9 mouse cellular contexts compared by ENCODE assay signal in genomic region chr8:87804327-87804900, GRCm38 (mm10).
DNase-seq lines count a peak whose midpoint lies in the region; ATAC-seq and TF ChIP-seq lines count a peak whose summit lies in the region.
"Had no signal": no experiment of that assay in that cellular context is flagged by ENCODE, and none has a peak within 500 bp of the region (broad histone marks: within the 10 kb centered on the region; RNA-seq: fewer than 3 reads in every experiment).

No protein-coding gene starts in this region.

- no peak for TF ChIP-seq CTCF in layer of hippocampus, adult 2 months (conservative IDR thresholded peaks at IDR 0.05)

- H3K27me3 ChIP-seq in embryonic facial prominence, embryonic 13.5 days: no peaks in the 10 kb centered on the region
- H3K27me3 ChIP-seq in heart, embryonic 15.5 days: 0 out of 2 replicates have a peak, but pooled peaks cover 3% of the 10 kb centered on the region
- H3K27me3 ChIP-seq in stomach, embryonic 14.5 days (ENCODE audit: control insufficient read depth, insufficient read depth, low read length): no peaks in the 10 kb centered on the region
- H3K27me3 ChIP-seq: CH12.LX had no signal

- H3K4me2 ChIP-seq in embryonic facial prominence, embryonic 13.5 days: peak overlapping the region; percentile 49
- 0 out of 2 replicates have a peak overlapping the region, but pooled peaks have one; percentile 23 for H3K4me2 ChIP-seq in heart, embryonic 15.5 days
- no peak overlapping the region for H3K4me2 ChIP-seq in stomach, embryonic 14.5 days (replicated peaks; ENCODE audit: low read depth, low read length)

- no peak for DNase-seq in layer of hippocampus, adult 2 months (ENCODE audit: low spot score in 2 of 2)
- no peak for DNase-seq in layer of hippocampus, adult 18-20 months (ENCODE audit: low spot score in 2 of 2)
- peak; percentile 65 for DNase-seq in kidney, postnatal 10 days
- no peak for DNase-seq in layer of hippocampus, adult 11-12 months (ENCODE audit: low spot score)
- DNase-seq in spleen, postnatal 10 days (ENCODE audit: low spot score in 2 of 2): no peak

- peak; percentile 60 for ATAC-seq in embryonic facial prominence, embryonic 13.5 days (ENCODE audit: insufficient number of reproducible peaks, insufficient read depth, low FRiP score, low TSS enrichment, low read depth)
- peak; percentile 45 for ATAC-seq in heart, embryonic 15.5 days (replicated peaks; ENCODE audit: insufficient number of reproducible peaks, insufficient read depth, low FRiP score, low read depth)
- peak; percentile 64; the same call in 1 of the 2 replicates for ATAC-seq in stomach, embryonic 14.5 days (ENCODE audit: insufficient number of reproducible peaks, insufficient read depth, low FRiP score, low read depth)

- H3K4me1 ChIP-seq in embryonic facial prominence, embryonic 13.5 days: peaks cover 67% of the 10 kb centered on the region
- H3K4me1 ChIP-seq in heart, embryonic 15.5 days (replicated peaks): peaks cover 15% of the 10 kb centered on the region
- H3K4me1 ChIP-seq in stomach, embryonic 14.5 days (ENCODE audit: control insufficient read depth, insufficient read depth, low read length): peaks cover 18% of the 10 kb centered on the region

- no peak overlapping the region for H3K4me3 ChIP-seq in layer of hippocampus, adult 2 months
- peak overlapping the region; percentile 6; the same call in 1 of the 2 replicates for H3K4me3 ChIP-seq in embryonic facial prominence, embryonic 13.5 days
- no peak overlapping the region for H3K4me3 ChIP-seq in heart, embryonic 15.5 days
- no peak overlapping the region for H3K4me3 ChIP-seq in stomach, embryonic 14.5 days (ENCODE audit: low read depth, low read length)

- 24% methylated on average over 11 of the region's 11 CpGs for WGBS in embryonic facial prominence, embryonic 13.5 days
- WGBS in heart, embryonic 15.5 days: 36% methylated on average over 11 of the region's 11 CpGs
- WGBS in stomach, embryonic 14.5 days: 28% methylated on average over 11 of the region's 11 CpGs

- no peaks in the 10 kb centered on the region for H3K36me3 ChIP-seq in embryonic facial prominence, embryonic 13.5 days
- H3K36me3 ChIP-seq in heart, embryonic 15.5 days: no peaks in the 10 kb centered on the region
- no peaks in the 10 kb centered on the region for H3K36me3 ChIP-seq in stomach, embryonic 14.5 days (ENCODE audit: control insufficient read depth, insufficient read depth, low read length)

- peak overlapping the region; percentile 28; the same call in 1 of the 2 replicates for H3K27ac ChIP-seq in layer of hippocampus, adult 2 months
- peak overlapping the region; percentile 89 for H3K27ac ChIP-seq in embryonic facial prominence, embryonic 13.5 days
- peak overlapping the region; percentile 34; the same call in 1 of the 2 replicates for H3K27ac ChIP-seq in heart, embryonic 15.5 days
- H3K27ac ChIP-seq in stomach, embryonic 14.5 days (ENCODE audit: low read length): peak overlapping the region; percentile 39; the same call in 1 of the 2 replicates

- H3K9ac ChIP-seq in embryonic facial prominence, embryonic 13.5 days: peak overlapping the region; percentile 55
- no peak overlapping the region for H3K9ac ChIP-seq in heart, embryonic 15.5 days
- no peak overlapping the region for H3K9ac ChIP-seq in stomach, embryonic 14.5 days (replicated peaks; ENCODE audit: low read depth, low read length)

- H3K9me3 ChIP-seq in embryonic facial prominence, embryonic 13.5 days: no peaks in the 10 kb centered on the region
- no peaks in the 10 kb centered on the region for H3K9me3 ChIP-seq in heart, embryonic 15.5 days (replicated peaks)
- H3K9me3 ChIP-seq in stomach, embryonic 14.5 days (ENCODE audit: control insufficient read depth, low read depth, low read length): no peaks in the 10 kb centered on the region

Comparison
In these comparisons a context has a peak if more than half of its experiments do, and no peak if none do; other contexts are left out.
1. H3K27ac ChIP-seq: peak in every context shown above with its lines; median percentile 89 in embryonic facial prominence, embryonic 13.5 days; 39 in stomach, embryonic 14.5 days; 34 in heart, embryonic 15.5 days; 28 in layer of hippocampus, adult 2 months.